Mouse (Mus musculus): ENCODE data around the gene Hist1h4c. TPM values are rescaled to one million over a fixed set of nuclear protein-coding genes. Genes with fewer than 3 reads are reported as not detected.
A peak's percentile ranks its signal among the peaks of the same experiment; 100 is the strongest.

Gene Hist1h4c
- total and polyA plus RNA-seq, 2 experiments from 2014 or later: 2.2 to 622 TPM

DNA sequence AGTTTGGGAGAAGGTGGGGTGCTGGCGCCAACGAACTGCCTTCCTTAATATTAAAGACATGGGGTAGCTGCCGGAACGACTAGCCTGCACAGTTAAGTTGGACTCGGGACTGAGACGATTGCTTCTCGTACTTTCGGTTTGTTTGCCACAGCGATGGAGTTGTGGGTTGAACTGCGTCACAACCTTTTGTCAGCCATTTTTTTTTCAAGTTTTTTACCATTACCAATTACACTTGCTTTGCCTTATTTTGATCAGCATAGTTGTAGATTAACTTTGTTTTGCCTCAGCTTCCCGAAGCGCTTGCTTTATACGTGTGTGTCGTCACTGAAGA, 41.6 kb upstream of the Hist1h4c start:
- peak overlapping the region; percentile 99 for H3K4me2 ChIP-seq (ENCODE audit: low read depth, low read length, poor library complexity, severe bottlenecking)
- H3K27me3 ChIP-seq (ENCODE audit: insufficient read depth, low read length): no peaks in the 10 kb centered on the region
- peak overlapping the region; percentile 55; the same call in 1 of the 2 replicates for H3K9ac ChIP-seq (replicated peaks; ENCODE audit: low read length, poor library complexity, severe bottlenecking)
- peak overlapping the region; percentile 56 for H3K4me3 ChIP-seq (ENCODE audit: low read depth, low read length)
- H3K36me3 ChIP-seq (ENCODE audit: insufficient read depth, low read length): no peaks in the 10 kb centered on the region
- no peaks in the 10 kb centered on the region for H3K9me3 ChIP-seq (ENCODE audit: low read length)
- WGBS: 1% methylated on average over 14 of the region's 14 CpGs
- no peaks in the 10 kb centered on the region for H3K4me1 ChIP-seq (ENCODE audit: insufficient read depth, low read length)
- peak overlapping the region; percentile 44 for H3K27ac ChIP-seq (ENCODE audit: low read depth, low read length)
- TF ChIP-seq CTCF (IDR thresholded peaks at IDR 0.05): no peak
- DNase-seq (ENCODE audit: low spot score) (no peak), ATAC-seq (ENCODE audit: low FRiP score) (no peak; the same call in 1 of the 2 replicates)

DNA sequence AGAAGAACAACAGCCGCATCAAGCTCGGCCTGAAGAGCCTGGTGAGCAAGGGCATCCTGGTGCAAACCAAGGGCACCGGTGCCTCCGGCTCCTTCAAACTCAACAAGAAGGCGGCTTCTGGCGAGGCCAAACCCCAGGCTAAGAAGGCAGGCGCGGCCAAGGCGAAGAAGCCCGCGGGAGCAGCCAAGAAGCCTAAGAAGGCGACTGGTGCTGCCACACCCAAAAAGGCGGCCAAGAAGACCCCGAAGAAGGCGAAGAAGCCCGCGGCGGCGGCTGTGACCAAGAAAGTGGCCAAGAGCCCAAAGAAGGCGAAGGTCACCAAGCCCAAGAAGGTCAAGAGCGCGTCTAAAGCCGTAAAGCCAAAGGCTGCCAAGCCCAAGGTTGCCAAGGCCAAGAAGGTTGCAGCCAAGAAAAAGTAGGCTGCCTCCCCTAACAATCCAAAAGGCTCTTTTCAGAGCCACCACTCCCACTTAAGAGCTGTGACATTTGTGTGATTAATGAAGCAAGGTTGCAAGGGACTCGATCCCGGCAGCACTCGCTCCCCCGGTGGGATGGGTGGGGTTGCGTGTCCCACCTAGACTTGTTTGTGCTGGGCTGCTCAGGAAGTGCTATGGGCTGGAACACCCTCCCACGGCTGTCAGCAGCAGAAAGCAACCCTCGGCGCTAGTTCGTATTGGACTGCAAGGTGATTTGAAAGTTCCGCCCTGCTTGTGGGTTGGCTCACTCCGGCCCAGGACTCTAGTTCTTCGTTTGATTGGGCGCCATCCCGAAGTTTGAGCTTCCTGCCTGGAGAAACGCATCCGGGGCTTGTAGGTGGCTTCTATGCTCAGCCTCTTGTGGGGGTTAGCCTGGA, 41.0 kb upstream of the Hist1h4c start:
- no peaks in the 10 kb centered on the region for H3K36me3 ChIP-seq (ENCODE audit: insufficient read depth, low read length)
- ATAC-seq (ENCODE audit: low FRiP score): peak; percentile 89
- no peak for TF ChIP-seq CTCF (IDR thresholded peaks at IDR 0.05)
- H3K27ac ChIP-seq (ENCODE audit: low read depth, low read length): peak overlapping the region; percentile 78
- no peaks in the 10 kb centered on the region for H3K9me3 ChIP-seq (ENCODE audit: low read length)
- WGBS: 1% methylated on average over 39 of the region's 39 CpGs
- H3K4me1 ChIP-seq (ENCODE audit: insufficient read depth, low read length): no peaks in the 10 kb centered on the region
- H3K4me2 ChIP-seq (ENCODE audit: low read depth, low read length, poor library complexity, severe bottlenecking): peak overlapping the region; percentile 99
- DNase-seq (ENCODE audit: low spot score): peak; percentile 97
- peak overlapping the region; percentile 56 for H3K4me3 ChIP-seq (ENCODE audit: low read depth, low read length)
- H3K9ac ChIP-seq (replicated peaks; ENCODE audit: low read length, poor library complexity, severe bottlenecking): peak overlapping the region; percentile 55
- H3K27me3 ChIP-seq (ENCODE audit: insufficient read depth, low read length): no peaks in the 10 kb centered on the region

DNA sequence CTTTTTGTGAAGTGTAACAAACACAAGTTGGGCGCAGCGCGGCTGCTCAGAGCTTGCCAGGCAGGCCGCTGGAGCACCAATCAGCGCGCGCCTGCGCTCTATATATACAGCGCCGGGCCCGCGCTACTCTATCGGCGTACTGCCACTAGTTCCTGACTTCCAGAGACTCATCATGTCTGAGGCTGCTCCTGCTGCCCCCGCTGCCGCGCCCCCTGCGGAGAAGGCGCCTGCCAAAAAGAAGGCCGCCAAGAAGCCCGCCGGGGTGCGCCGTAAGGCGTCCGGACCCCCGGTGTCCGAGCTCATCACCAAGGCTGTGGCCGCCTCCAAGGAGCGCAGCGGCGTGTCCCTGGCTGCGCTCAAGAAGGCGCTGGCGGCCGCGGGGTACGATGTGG, 40.4 kb upstream of the Hist1h4c start, which contains the start of gene Hist1h1c:
Hist1h1c (plus strand) TSS at position 132 of the 392 bp plus-strand sequence.
- Histone ChIP-seq H3K27ac (ENCODE audit: low read depth, low read length) (peak within 1 kb of the TSS; percentile 78), H3K9ac (replicated peaks; ENCODE audit: low read length, poor library complexity, severe bottlenecking) (peak within 1 kb of the TSS; percentile 55), H3K9me3 (ENCODE audit: low read length) (no peaks in the 10 kb centered on the region), H3K4me2 (ENCODE audit: low read depth, low read length, poor library complexity, severe bottlenecking) (peak within 1 kb of the TSS; percentile 99), H3K36me3 (ENCODE audit: insufficient read depth, low read length) (no peaks in the 10 kb centered on the region), H3K27me3 (ENCODE audit: insufficient read depth, low read length) (no peaks in the 10 kb centered on the region), H3K4me3 (ENCODE audit: low read depth, low read length) (peak within 1 kb of the TSS; percentile 56), H3K4me1 (ENCODE audit: insufficient read depth, low read length) (no peaks in the 10 kb centered on the region)
- TF ChIP-seq CTCF (IDR thresholded peaks at IDR 0.05): no peak
- under 1% methylated on average over 30 of the region's 38 CpGs for WGBS
- DNase-seq (ENCODE audit: low spot score): peak; percentile 93
- ATAC-seq (ENCODE audit: low FRiP score): peak; percentile 94

DNA sequence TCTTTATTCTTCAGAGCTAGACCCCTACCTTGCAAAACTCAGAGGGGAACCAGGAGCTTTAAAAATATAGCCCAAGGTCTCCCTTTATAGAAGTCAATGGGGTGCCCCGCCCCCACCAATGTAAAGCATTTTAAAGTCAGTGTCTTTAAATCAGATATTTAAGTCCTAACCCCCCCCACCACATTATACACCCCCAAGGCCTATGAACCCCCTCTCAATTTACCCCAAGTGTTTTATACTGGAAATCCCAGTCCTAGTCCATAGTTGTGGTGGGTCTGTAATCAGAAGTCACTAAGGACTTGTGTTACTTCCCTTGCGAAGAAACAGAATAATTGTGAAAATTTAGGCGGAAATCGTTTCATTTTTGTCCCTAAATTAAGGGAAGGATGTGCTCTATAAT, 39.8 kb upstream of the Hist1h4c start:
- TF ChIP-seq CTCF (IDR thresholded peaks at IDR 0.05): no peak
- H3K27me3 ChIP-seq (ENCODE audit: insufficient read depth, low read length): no peaks in the 10 kb centered on the region
- peak overlapping the region; percentile 55; the same call in 1 of the 2 replicates for H3K9ac ChIP-seq (replicated peaks; ENCODE audit: low read length, poor library complexity, severe bottlenecking)
- H3K4me3 ChIP-seq (ENCODE audit: low read depth, low read length): peak overlapping the region; percentile 56
- H3K36me3 ChIP-seq (ENCODE audit: insufficient read depth, low read length): no peaks in the 10 kb centered on the region
- peak overlapping the region; percentile 78 for H3K27ac ChIP-seq (ENCODE audit: low read depth, low read length)
- H3K4me2 ChIP-seq (ENCODE audit: low read depth, low read length, poor library complexity, severe bottlenecking): peak overlapping the region; percentile 99
- WGBS: 24% methylated on average over 4 of the region's 4 CpGs
- ATAC-seq (ENCODE audit: low FRiP score): no peak
- H3K4me1 ChIP-seq (ENCODE audit: insufficient read depth, low read length): no peaks in the 10 kb centered on the region
- no peak for DNase-seq (ENCODE audit: low spot score)
- H3K9me3 ChIP-seq (ENCODE audit: low read length): no peaks in the 10 kb centered on the region

DNA sequence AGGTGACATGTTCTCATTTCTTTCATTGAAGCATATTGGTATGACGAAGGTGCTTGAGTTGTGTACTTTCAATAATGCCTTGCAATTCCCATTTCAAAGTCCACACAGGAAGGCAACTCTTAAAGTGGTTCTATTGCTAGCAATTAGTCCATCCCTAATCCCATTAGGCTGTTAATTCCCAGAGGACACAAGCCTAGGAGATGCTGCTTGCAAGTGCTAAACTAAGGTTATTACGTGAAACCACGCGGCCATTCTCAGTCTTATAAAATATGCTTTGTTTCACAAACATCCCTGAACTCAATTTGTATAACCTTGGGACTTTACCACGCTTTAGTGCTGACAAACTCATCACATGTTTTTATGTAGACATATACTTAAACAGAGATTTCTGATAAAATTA, 38.8 kb upstream of the Hist1h4c start:
- no peaks in the 10 kb centered on the region for H3K4me1 ChIP-seq (ENCODE audit: insufficient read depth, low read length)
- no peak overlapping the region for H3K27ac ChIP-seq (ENCODE audit: low read depth, low read length)
- TF ChIP-seq CTCF (IDR thresholded peaks at IDR 0.05): no peak
- H3K4me3 ChIP-seq (ENCODE audit: low read depth, low read length): no peak overlapping the region
- H3K9me3 ChIP-seq (ENCODE audit: low read length): no peaks in the 10 kb centered on the region
- 65% methylated on average over 5 of the region's 5 CpGs for whole genome bisulfite sequencing
- no peaks in the 10 kb centered on the region for H3K36me3 ChIP-seq (ENCODE audit: insufficient read depth, low read length)
- no peaks in the 10 kb centered on the region for H3K27me3 ChIP-seq (ENCODE audit: insufficient read depth, low read length)
- no peak for ATAC-seq (ENCODE audit: low FRiP score)
- H3K9ac ChIP-seq (replicated peaks; ENCODE audit: low read length, poor library complexity, severe bottlenecking): no peak overlapping the region
- H3K4me2 ChIP-seq (ENCODE audit: low read depth, low read length, poor library complexity, severe bottlenecking): no peak overlapping the region
- DNase-seq (ENCODE audit: low spot score): no peak

DNA sequence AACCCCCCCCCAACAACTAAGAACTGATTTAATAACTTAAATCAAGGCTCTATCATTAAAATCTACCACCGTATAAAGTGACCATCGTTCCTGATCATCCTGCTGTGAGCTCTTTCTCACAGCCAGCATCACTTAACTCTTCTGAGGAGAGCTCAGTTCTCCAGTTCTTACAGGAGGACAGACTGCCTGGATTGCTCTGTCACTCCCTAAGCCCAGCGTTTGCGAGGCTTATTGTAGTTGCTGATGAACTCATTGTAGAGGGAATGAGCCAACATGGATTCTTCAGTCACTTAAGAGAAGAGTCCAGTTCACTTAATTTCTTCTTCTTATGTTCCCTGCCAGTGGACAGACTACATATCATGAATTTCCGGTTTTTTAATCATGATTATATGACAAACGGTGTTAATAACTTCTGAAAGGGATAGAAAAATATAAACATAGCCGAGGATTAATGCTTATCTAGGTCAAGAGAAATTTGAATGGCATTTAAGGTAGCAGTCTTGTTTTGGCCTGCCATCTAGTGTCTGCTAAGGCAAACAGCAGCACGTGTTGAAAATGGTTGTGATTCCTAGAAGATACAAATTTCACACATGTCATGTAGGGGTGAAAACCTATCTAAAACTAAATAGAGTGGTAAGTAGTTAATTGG, 34.0 kb upstream of the Hist1h4c start:
- no peak overlapping the region for H3K4me3 ChIP-seq (ENCODE audit: low read depth, low read length)
- H3K4me1 ChIP-seq (ENCODE audit: insufficient read depth, low read length): no peaks in the 10 kb centered on the region
- H3K9ac ChIP-seq (replicated peaks; ENCODE audit: low read length, poor library complexity, severe bottlenecking): no peak overlapping the region
- H3K27ac ChIP-seq (ENCODE audit: low read depth, low read length): no peak overlapping the region
- no peaks in the 10 kb centered on the region for H3K36me3 ChIP-seq (ENCODE audit: insufficient read depth, low read length)
- no peaks in the 10 kb centered on the region for H3K27me3 ChIP-seq (ENCODE audit: insufficient read depth, low read length)
- WGBS: 21% methylated on average over 8 of the region's 8 CpGs
- peak; percentile 91 for TF ChIP-seq CTCF (IDR thresholded peaks at IDR 0.05)
- ATAC-seq (ENCODE audit: low FRiP score) (0 out of 2 replicates have a peak, but pooled peaks have one; percentile 66), DNase-seq (ENCODE audit: low spot score) (peak; percentile 69)
- no peaks in the 10 kb centered on the region for H3K9me3 ChIP-seq (ENCODE audit: low read length)
- H3K4me2 ChIP-seq (ENCODE audit: low read depth, low read length, poor library complexity, severe bottlenecking): no peak overlapping the region

Data from midbrain, postnatal 0 days (tissue).